Mouse (Mus musculus) liver, adult 2 months (tissue): Measurements from ENCODE around the gene Elp4.

Source experiments
- CTCF ChIP-seq: fragments of 200-500 bp; IDR thresholded peaks from 2 replicates; pipeline ENCODE4 v1.5.1; 2011; ENCODE audit warnings: low read depth, low read length, control low read depth
- POLR2A ChIP-seq: fragments of 200-500 bp; IDR thresholded peaks from 2 replicates; pipeline ENCODE4 v1.6.1; 2011; ENCODE audit warnings: low read length, control low read depth; ENCODE audit not compliant: insufficient read depth; ENCODE audit errors: extremely low read depth

DNA sequence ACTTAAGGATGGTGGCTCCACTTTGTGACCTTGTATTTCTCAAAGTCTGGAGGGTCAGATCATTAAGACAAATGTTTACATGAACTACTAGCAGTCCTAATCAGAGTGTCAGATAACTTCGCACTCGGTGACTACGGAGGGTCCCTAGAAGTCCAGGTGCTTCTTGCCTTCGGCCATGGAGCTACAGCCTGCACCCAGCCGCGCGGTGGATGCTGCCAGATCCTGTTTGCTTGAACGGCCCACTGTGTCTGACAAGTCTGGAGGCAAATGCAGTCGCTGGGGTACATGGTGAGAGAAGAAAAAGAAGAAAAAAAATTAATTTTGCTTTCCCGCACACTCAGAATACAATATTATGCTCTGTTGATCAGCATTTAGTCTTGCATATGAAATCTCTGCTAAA, 201.8 kb downstream of the Elp4 start:
- TF ChIP-seq POLR2A (no peak), CTCF (no peak)
